Mouse (Mus musculus): Measurements from ENCODE around the gene Nudt3. TPM values are rescaled to one million over a fixed set of nuclear protein-coding genes. Genes with fewer than 3 reads are reported as not detected.
"Not testable (repeated sequence)": the region's sequence is repeated elsewhere in the genome, so short reads cannot be mapped to it uniquely, and the experiment has no call there.

The Nudt3 gene
- total RNA-seq, 4 experiments from 2014 or later: 260 to 347 (median 290) TPM

DNA sequence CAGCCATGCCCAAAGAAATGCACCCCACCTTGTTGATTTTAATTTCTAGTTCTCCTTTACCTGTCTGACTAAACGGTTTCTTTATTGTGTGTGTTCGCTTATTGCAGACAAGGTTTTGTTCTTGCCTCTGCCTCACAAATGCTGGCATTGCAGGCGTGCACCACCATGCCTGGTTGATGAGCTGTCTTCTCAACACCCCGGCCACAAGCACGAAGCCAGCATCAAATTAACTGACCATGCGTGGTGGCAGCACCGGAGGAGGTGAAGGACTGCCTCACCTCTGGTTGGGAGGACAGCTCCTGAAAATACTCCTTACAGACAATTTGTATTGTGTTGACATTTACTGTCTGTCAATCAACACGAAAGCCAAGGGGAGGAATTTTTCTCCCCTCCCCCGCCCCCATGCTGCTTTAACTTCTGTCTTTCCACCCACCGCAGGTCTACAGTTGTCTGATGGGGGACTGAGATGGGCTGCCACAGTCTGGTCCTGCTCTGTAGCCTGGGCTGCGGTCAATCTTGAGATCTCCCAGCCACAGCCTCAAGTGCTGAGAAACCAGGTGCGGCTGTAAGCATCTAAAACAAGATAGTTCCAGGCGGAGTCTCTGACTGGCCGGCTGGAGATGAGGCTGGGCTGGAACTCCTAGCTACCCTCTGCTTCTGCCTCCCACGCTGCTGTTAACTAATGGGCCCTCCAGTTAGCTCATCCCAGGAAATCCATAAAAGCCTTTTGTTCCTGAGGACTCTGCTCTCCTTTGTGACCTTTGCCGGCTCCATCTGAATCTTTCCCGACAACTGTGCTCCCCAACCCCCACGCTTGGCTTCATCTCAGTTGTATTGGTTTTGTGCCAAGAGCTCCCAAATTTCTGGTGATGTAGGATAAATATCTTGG lies 13.1 kb upstream of the Nudt3 start, which contains the start of gene Rps10:
TSS of gene Rps10 (minus strand) at position 538 of the 889 bp plus-strand sequence.
- no peak for DNase-seq (ENCODE audit: low spot score in 2 of 2)

DNA sequence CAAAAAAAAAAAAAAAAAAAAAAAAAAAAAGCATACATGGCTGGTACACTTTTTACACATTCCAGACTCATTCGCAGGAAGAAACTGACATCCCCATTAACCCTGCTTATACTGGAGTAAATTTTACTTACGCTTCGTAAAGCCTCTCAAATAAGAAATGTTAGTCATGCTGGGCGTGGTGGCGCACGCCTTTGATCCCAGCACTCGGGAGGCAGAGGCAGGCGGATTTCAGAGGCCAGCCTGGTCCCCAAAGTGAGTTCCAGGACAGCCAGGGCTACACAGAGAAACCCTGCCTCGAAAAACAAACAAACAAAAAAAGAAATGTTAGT lies 12.2 kb upstream of the Nudt3 start:
- DNase-seq (ENCODE audit: low spot score in 2 of 2): not testable (repeated sequence)

DNA sequence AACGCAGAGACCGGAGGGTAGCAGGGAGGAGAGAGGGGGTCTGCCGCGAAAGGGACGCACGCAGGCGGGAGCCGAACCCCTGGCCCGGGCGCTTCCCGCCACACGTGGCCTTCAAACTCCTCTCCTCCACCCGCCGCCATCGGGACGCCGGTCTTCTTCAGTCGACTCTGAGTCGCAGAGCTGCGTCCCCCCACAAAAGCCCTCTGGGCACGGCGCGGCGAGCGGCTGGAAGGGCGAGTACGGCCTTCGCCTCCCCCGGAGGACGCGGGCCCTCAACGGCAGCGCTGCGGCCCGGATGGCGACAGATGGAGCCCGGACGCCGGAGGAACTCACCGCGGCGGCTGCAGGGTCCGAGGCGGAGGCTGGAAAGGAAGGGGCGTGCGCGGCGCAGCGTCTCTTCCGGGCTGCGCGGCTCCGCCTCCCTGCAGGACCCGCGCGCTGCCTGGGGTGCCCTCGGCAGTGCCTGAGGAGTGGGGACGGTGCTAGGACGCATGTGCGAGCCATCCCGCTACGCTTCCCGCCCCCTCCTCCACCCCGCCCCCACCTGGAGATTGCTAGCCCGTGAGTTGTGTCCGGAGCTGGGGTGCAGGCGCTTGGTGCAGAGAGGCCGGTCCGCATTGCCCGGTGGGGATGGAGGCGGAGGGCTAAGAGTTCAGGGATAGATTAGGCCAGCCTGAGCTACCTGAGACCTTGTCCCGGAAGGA lies 11.7 kb upstream of the Nudt3 start, which contains the start of gene RPS10-NUDT3:
TSS of gene RPS10-NUDT3 (minus strand) at position 352 of the 704 bp plus-strand sequence.
- peak; percentile 74 to 83 for DNase-seq (ENCODE audit: low spot score in 2 of 2)

DNA sequence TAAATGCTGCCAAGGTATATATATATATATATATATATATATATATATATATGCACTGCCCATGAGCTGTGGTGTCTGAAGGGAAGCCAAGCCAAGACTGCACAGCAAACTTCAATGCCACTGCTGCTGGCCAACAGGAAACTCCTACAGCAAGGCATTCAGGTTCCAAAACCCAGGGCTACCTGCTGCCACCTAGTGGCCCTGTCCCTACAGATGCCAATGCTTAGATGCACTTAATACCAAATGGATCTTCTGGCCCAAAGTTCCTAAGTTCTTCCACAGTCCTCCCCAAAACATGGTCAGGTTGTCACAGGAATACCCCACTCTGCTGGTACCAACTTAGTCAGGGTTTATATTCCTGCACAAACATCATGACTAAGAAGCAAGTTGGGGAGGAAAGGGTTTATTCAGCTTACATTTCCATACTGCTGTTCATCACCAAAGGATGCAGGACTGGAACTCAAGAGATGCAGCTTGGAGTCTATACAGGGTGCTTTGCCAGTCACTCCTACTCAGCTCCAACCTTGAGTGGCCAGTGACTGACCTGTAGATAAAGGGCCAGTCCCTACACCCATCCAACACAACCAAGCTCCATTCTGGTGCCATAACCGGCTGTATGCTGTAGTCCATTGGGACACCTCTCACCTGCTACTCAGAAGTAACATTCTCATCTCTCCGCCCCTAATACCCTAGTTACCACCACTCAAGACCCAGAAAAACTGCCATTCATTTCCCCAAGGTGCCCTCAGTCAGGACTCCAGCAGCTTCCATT lies 6.1 kb upstream of the Nudt3 start:
- DNase-seq (ENCODE audit: low spot score in 2 of 2): peak; percentile 73 to 75

DNA sequence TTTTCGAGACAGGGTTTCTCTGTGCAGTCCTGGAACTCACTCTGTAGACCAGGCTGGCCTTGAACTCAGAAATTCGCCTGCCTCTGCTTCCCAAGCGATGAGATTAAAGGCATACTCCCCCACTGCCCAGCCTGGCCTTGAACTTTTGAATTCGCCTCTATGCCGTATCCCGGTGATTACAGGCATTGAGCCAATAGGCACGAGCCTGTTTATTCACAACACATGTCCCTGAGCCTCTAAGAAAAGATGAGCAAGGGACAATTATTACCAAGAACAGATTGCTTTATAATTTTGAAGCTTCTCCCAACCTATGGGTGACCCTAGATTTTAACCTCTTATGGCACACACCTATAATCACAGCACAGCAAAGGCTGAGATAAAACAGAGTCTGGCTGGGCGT lies 5.1 kb upstream of the Nudt3 start:
- no peak for DNase-seq (ENCODE audit: low spot score in 2 of 2)

DNA sequence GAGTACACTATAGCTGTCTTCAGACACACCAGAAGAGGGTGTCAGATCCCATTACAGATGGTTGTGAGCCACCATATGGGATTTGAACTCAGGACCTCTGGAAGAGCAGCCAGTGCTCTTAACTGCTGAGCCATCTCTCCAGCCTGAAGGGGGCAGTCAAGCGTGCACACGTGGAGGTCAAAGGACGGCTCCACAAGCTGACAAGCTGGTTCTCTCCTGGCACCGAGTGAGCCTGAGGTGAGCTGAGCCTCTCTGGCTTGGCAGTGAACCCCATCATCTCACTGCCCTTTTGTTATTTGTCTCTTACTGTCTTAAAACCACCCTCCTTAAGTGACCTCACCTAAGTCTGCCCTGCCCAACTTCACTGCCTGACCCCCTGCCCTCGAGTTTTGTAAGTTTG lies 4.2 kb upstream of the Nudt3 start:
- no peak for DNase-seq (ENCODE audit: low spot score in 2 of 2)

DNA sequence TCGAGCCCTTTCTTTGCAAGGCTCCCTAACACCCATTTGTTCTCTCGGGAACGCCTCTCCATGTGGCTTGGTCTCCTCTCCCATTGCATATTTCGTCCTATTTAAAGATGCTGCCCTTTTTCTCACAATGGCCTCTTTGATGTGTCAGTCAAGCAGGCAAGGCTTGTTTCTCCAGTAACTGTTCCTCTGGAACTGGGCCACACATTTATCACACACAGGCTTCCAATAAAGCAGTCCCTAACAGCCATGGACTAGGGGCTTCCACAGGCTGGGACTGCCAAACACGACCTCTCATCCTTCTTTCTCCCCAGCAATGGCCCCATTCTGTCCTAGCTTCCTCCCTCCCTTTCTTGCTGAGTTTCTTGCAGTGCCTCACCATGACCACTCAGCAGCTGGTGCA lies 3.4 kb upstream of the Nudt3 start:
- DNase-seq (ENCODE audit: low spot score in 2 of 2): no peak

DNA sequence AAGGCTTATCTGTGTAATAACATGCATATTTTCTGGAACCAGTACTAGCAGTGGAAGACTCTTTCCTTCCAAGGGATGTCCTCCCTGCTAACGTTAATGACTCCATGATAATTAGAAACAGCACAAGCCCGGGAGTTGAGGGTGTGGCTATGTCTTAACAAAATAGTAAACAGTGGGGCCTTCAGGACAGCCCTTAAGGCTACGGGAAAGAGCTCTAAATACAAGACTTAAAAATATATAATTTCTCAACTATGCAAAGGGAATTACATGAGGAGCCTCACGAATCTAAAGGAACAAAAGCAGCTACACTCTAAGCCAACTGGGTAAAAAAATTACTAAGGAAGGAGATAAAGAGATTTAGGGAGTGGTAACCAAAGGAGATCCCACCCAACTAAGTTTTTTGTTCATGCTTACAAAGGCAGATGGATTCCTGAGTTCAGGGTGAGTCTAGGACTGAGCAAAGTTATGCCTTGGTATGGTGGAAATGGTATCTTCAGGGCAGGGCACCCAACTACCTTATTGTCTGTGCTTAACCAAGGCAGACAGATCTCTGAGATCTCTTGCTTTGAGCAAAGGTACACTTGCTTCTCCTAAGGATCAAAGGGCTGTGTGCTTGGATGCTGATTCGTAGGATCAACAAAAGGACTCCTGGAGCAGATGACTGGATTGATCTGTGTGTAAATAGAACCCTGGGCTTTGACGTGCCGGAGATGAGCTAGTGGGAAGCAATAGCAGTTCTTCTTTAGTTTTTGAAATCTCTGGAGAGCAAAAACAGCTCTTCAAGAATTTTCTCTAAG lies 2.4 kb upstream of the Nudt3 start:
- no peak for DNase-seq (ENCODE audit: low spot score in 2 of 2)

DNA sequence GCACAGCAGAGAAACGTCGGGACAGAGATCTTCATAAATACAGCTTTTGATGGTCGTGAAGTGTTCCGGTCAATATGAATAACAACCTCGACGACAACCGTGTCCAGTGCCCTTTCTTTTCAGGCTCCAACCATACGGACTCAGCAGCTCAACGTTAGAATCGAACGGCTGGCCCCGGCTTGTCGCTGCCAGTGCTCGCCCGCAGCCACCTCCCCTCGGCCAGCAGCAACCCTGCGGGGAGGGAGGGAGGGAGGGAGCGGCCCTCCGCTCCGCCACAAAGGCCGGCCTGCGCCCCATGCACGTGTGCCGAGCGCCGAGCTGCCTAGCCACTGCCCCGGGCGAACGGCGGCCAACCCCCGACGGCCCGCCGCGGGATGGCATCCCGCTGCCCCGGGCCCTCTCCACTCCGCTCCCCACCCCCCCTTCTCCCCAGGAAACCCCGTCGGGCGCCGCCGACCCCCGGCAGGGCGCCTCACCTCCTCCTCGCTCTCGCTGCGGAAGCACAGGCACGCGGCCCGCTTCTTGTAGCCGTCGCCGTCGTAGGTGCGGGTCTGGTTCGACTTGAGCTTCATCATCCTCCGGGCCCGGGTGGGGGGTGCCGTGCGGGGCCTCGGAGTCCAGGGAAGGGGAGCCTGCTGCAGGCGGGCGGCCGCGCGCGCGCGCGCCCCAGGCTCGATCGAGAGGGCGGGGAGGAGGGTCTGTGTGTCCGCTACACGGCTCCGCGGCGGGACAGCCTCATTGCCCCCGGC lies 510 bp downstream of the Nudt3 start:
- no peak for DNase-seq (ENCODE audit: low spot score in 2 of 2)

DNA sequence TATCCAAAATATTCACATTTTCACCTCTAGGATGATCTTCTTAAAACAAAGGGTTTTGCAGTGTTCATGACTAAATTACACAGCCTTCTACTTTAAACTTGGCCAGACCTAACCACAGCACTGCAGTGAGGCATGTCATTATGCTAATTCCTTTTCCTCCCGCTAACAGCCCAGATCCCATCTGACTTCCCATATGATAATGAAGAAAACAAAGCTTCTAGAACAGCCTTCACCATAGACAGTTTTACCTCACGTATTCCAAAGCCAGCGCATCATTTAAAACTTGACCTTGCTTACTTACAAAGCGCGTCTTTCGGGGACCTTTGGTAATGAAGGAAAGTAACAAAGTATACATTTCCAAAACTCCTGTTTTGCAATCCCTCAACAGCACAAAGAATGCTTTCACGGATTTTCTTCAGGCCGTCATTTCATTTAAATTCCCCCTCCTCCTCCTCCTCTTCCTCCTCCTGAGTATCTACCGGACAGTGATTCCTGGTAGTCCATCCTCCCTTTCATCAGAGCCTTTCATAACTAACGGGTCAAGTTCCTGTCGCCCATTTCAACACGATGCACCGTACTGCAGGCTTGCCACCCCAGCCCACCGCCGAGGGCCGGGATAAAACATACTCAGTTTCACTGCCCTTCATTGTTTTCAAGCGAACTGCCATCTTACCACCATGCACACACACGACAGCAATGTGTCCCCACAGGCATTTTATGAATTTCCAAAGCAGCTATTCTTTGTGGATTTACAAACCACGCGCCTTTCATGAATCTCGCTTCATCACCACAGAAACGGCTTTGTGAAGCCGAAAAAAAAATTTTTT lies 1.4 kb downstream of the Nudt3 start:
- no peak for DNase-seq (ENCODE audit: low spot score in 2 of 2)

DNA sequence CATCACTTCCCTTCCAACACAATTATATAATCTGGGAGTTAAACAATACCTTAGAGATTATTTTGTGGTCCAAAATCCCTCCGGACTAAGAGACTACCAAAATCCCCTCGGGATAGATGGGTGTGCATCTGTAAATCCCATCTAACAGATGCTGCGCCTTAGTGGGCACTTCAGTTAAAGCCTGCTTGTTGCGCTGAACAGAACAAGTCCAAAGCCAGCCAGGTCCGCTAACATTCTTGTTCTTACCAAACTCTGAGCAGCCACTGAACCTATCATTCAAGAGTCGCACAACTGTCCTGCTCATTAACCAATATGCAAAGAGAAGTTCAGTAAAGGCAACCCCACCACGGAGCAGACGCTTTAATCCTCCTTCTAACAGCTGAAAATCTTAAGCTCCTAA lies 2.1 kb downstream of the Nudt3 start:
- DNase-seq (ENCODE audit: low spot score in 2 of 2): no peak

DNA sequence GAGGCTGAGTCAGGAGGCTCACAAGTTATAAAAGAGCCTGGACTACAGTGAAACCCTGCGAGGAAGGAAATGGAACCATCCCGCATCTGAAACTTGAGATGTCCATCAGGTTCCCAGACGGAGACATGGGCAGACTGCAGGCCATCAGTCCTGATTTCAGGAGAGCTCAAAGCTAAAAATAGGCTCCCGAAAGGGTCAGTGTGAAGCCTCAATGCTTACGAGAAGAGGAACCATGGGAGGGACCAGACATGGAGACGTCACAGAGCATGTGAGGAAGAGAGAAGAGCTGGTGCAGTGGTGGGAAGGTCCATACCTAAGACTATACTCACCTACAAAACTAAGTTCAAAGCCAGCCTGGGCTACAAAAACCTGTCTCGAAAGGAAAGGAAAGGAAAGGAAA lies 7.9 kb downstream of the Nudt3 start:
- peak; percentile 27 to 44 for DNase-seq (ENCODE audit: low spot score in 2 of 2)

DNA sequence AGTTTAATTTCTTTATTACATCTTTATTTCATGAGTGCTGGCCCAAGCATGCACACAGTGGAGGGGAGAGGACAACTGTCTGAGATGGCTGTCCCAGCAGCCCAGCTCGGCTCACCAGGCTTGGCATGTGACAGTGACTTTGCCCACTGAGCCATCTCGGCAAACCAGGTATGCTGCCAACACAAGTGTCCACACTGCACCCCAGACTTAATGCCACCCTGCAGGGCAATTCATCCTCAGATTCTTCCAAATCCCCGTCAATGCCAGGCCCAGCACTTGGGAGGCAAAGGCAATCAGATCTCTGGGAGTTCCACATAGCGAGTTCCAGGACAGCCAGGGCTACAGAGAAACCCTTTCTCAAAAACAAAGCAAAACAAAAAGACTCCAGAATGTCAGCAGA lies 10.3 kb downstream of the Nudt3 start:
- DNase-seq (ENCODE audit: low spot score in 2 of 2): no peak

DNA sequence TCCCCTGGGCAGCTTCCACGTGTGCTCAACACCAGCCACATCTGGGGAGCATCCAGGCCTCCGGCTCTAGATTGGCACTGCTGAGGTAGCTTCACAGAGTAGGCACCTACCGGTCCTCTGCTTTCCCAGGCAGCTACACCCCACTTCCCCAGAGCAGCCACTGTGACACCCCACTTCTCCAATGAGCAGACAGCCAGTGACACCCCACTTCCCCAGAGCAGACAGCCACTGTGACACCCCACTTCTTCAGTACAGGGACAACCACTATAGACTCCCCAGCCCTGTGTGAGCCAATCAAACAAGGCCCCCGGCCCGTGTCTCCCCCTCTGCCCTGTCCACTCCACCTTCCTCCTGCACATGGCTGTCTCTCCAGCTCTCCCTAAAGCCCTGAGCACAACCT lies 11.3 kb downstream of the Nudt3 start:
- DNase-seq (ENCODE audit: low spot score in 2 of 2): no peak

DNA sequence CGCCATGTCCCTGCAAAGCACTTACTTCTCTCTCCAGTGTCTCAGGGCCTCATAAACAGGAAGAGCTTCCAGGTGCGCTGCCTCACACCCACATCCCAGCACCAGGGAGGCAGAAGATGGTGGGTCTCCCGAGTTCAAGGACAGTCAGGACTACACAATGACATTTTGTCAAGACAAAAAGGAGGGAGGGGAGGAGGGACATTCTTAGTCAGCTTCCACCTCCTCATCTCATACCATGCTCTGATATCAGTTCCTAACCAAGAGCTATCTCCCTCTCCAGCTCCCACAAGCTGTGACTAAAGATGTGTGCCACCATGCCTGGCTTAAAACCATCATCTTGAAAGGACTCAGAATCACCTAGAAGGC lies 11.8 kb downstream of the Nudt3 start:
- DNase-seq (ENCODE audit: low spot score in 2 of 2): no peak

DNA sequence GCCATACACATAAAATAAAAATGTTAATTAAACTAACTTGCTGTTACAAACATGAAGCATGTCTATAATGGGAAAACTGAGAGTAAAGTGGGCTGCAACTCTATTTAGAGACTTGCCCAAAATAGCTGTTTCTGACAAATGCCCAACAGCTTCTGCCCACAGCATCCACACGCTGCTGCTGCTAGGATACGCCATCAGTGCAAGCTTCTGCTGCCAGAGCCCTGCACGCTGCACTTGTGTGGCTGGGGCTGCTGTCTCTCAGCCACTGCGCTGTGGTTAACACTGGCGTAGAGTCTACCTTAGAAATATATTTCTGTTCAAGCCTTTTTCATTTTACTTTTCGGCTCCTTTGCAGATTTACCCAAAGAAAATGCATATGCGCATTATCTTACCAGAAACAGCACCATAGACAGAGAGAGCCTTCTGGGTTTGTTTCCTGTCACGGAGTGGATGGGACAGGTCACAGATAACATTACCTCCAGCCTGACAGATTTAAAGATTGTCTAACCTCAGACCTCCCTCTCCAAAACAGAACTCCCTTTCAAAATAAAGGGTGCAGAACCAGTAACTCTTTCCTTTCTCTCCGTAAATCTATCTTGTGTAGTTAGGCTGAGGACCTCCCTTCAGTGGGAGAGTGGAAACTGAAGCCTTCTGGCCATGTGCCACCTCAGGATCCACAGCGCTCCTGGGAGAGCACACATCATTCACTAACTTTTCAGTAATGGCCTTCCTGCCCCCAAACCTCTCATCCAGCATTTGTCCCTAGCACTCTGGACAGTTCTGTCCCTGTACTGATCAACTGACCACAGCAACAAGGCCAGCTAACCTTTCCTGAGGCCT lies 12.4 kb downstream of the Nudt3 start:
- no peak for DNase-seq (ENCODE audit: low spot score in 2 of 2)

DNA sequence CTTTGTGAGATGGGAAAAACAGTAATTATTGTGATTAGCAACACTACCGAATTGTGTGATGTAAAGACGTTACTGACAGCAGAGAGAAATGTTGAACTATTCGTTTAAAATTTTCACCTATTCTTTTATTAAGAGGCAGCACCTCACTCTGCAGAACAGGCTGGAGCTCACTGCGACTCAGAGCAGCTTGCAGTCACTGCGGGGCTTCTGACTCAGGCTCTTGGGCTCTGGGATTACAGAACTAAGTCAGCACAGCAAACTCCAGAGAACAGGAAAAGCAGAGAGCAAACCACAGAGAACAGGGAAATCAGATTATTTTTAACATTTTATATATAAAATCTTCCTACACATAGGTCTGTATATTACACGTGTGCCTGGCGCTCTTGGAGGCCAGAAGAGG lies 13.7 kb downstream of the Nudt3 start:
- no peak for DNase-seq (ENCODE audit: low spot score in 2 of 2)

DNA sequence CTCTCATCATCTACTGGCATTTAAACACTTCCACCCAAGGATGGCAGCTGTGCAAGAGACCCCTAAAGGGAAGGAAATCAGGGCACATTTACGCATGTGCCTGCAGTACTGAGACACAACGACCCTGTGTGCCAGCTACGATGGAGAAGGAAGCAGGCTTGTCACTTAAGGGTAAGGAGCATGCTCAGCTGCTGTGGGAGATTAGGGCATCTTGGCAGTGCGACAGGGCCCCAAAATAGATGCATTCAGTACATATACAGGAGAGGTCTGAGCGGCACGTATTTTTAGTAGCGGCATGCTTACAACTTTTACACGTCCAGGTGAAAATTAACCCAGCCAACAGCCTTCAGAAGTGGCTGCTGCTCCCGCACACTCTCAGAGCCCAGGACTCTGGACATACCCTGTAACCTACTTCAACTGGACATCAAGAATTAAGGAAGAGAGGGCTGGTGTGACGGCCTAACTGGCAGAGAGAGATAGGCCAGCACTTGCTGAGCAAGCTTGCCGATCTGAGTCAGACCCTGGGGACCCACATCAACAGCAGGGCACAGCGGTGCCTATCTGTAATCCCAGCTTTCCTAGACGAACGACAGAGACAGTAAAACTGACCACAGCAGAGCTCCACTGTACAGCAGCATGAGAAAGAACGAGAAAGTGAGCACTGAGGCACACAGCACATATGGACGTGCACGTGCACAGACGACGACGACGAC lies 19.6 kb downstream of the Nudt3 start:
- DNase-seq (ENCODE audit: low spot score in 2 of 2): peak; percentile 65 to 81

Measured in gastrocnemius, adult 8-10 months (tissue).